Mouse (Mus musculus): ENCODE results near the gene Serpinb9c. TPM values are rescaled to one million over a fixed set of nuclear protein-coding genes. Genes with fewer than 3 reads are reported as not detected.

Serpinb9c gene
- polyA plus RNA-seq (2012; ENCODE audit: low replicate concordance): not detected in 2 replicates

DNA sequence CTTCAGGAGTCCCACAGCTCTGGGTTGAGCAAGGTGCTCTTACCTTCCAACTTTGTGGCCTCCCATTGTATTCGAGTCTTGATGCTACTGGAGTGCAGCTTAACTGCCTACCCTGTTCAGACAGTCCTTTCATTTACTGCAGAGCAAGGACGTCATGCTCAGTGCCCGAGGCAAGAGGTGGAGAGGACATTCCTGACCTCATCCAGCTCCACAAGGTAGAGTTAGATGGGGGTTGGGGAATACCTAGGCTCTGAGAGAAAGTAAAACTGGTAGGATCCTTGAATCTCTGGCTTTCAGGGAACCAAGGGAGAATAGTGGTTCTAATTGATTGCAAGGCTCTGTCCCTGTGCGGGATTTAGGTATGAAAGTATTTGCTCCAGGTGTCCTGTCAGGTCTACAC lies at the start of gene Serpinb9c:
Gene Serpinb9c, minus strand, starts transcription at position 101 of the 400 bp plus-strand sequence.

DNA sequence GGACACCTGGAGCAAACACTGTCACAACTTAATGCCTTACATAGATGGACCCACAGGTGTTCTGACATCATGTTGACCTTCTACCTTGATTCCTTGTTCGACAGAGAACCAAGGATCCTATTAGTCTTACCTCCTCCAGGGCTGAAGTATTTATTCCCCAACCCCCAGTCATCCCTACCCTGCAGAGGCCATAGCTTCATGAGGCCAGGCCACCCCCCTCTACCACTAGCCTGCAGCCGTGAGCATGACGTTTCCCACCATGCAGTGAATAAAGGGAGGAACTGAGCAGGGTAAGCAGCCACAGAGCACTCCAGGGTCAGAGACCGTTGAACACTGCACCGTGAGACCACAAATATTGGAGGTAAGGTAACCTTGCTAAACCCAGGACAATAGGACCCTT lies 33.1 kb upstream of the Serpinb9c start, which contains the start of gene Serpinb9d:
Gene Serpinb9d, plus strand, starts transcription at position 301 of the 400 bp plus-strand sequence.

Other genes with a start within 250 kb of the Serpinb9c start
- gene Serpinb6b, start 194.5 kb downstream of the Serpinb9c start, polyA plus RNA-seq (2012; ENCODE audit: low replicate concordance): 0.20 and 1.8 TPM in 2 replicates
- 0.18 and 0.71 TPM in 2 replicates for gene Serpinb9, start 156.5 kb downstream of the Serpinb9c start, polyA plus RNA-seq (2012; ENCODE audit: low replicate concordance)
- gene Serpinb9b, start 132.3 kb downstream of the Serpinb9c start, polyA plus RNA-seq (2012; ENCODE audit: low replicate concordance): 0.39 TPM in 1 of 2 replicates, not detected in the other
- not detected in 2 replicates for gene Serpinb1b, start 81.2 kb downstream of the Serpinb9c start, polyA plus RNA-seq (2012; ENCODE audit: low replicate concordance)
- gene Serpinb9d, start 33.2 kb upstream of the Serpinb9c start, polyA plus RNA-seq (2012; ENCODE audit: low replicate concordance): not detected in 2 replicates
- gene Serpinb9e, start 89.9 kb upstream of the Serpinb9c start, polyA plus RNA-seq (2012; ENCODE audit: low replicate concordance): not detected in 2 replicates
- not detected in 2 replicates for gene Serpinb9f, start 164.3 kb upstream of the Serpinb9c start, polyA plus RNA-seq (2012; ENCODE audit: low replicate concordance)
- not detected in 2 replicates for gene Gm11397, start 236.0 kb upstream of the Serpinb9c start, polyA plus RNA-seq (2012; ENCODE audit: low replicate concordance)

Data from leukemia stem cell, adult 10-12 weeks (primary cell).